Mouse (Mus musculus): ENCODE data around the gene Bex3. TPM values are rescaled to one million over a fixed set of nuclear protein-coding genes. Genes with fewer than 3 reads are reported as not detected.
"Not testable (repeated sequence)": the region's sequence is repeated elsewhere in the genome, so short reads cannot be mapped to it uniquely, and the experiment has no call there.

The Bex3 gene
- polyA plus RNA-seq (2015; fragmentation: Nextera tagmentation; extraction: Ambion mirVana), result 430 and 466 TPM in 2 replicates

DNA sequence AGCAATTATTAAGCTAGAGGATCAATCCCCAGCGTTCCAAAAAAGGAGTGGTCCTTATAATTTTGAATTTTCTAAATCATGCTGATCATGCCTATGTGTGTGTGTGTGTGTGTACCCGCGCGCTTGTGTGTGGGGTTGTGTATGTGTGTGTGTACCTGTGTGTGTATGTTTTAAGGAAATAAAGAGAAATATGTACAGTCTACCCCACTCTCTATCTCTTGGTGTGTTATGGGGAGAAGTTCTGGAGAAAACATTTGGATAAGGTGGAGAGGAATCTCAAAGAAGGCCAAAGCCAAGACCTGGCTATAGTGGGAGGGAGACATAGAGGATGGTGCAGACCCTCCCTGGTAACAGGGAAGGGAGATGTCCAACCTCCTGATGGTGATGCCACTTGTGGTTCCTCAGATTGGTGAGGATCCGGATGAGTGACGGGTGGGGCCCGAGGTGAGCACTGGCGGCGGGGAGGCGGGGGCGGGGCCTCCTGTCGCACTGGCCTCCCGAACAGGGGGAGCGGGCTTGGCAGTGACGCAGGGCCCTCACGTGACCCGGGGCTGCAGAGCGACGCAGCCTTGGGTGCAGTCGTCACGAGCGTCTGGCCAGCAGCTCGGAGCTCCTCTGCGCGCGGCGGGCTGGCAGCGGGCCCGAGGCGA is at the start of gene Bex3:
Gene Bex3 (plus strand): TSS at position 511 of the 650 bp plus-strand sequence.
- 66% methylated on average over 5 of the region's 30 CpGs for WGBS
- H3K27me3 ChIP-seq (ENCODE audit: insufficient read depth, low read length); DNase-seq (ENCODE audit: low spot score); H3K36me3 ChIP-seq (ENCODE audit: insufficient read depth, low read length); H3K9me3 ChIP-seq (replicated peaks; ENCODE audit: low read length); H3K4me1 ChIP-seq (replicated peaks; ENCODE audit: insufficient read depth, low read length): not testable (repeated sequence)
- Histone ChIP-seq H3K4me3 (replicated peaks; ENCODE audit: low read depth, low read length) (peak within 1 kb of the TSS; percentile 39), H3K27ac (peak within 1 kb of the TSS; percentile 60; the same call in 1 of the 2 replicates), H3K9ac (ENCODE audit: low read depth, low read length) (0 out of 2 replicates have a peak within 1 kb of the TSS, but pooled peaks have one; percentile 31), H3K4me2 (ENCODE audit: low read length) (peak within 1 kb of the TSS; percentile 44)
- peak; percentile 96 for ATAC-seq (replicated peaks; ENCODE audit: low FRiP score, low read depth)

DNA sequence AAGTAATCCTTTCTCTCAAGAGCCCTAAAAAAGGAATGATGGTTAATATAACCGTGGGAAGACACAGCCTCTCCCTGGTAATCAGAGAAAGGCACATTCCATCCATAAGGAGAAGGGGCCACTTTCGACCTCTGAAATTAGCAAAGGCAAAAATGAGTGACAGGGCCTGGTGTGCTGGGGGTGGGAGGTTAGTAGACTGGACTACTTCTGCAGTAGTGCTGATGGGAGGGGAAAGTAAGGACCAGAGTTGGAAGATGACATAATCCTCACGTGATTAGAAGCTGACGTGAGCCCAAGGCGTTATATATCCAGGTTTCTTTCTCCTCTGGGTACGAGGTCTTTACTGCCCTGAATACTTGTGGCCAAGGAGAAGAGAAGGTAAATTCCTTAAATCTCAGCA is 46.3 kb upstream of the Bex3 start:
- ATAC-seq (replicated peaks; ENCODE audit: low FRiP score, low read depth) (no peak), DNase-seq (ENCODE audit: low spot score) (no peak)
- Histone ChIP-seq H3K36me3 (ENCODE audit: insufficient read depth, low read length) (no peaks in the 10 kb centered on the region), H3K4me2 (ENCODE audit: low read length) (no peak overlapping the region), H3K27me3 (ENCODE audit: insufficient read depth, low read length) (no peaks in the 10 kb centered on the region), H3K27ac (no peak overlapping the region), H3K9me3 (replicated peaks; ENCODE audit: low read length) (no peaks in the 10 kb centered on the region), H3K4me1 (replicated peaks; ENCODE audit: insufficient read depth, low read length) (no peaks in the 10 kb centered on the region), H3K4me3 (replicated peaks; ENCODE audit: low read depth, low read length) (no peak overlapping the region), H3K9ac (ENCODE audit: low read depth, low read length) (no peak overlapping the region)
- no peak for TF ChIP-seq CTCF (IDR thresholded peaks at IDR 0.05; ENCODE audit: low read depth)
- 82% methylated on average over 6 of the region's 6 CpGs for WGBS

- DNase-seq (ENCODE audit: low spot score), result peak; percentile 48
- Histone ChIP-seq H3K9ac (ENCODE audit: low read depth, low read length) (no peak overlapping the region), H3K4me3 (replicated peaks; ENCODE audit: low read depth, low read length) (no peak overlapping the region), H3K27ac (no peak overlapping the region), H3K9me3 (replicated peaks; ENCODE audit: low read length) (no peaks in the 10 kb centered on the region), H3K36me3 (ENCODE audit: insufficient read depth, low read length) (no peaks in the 10 kb centered on the region), H3K4me2 (ENCODE audit: low read length) (no peak overlapping the region), H3K4me1 (replicated peaks; ENCODE audit: insufficient read depth, low read length) (no peaks in the 10 kb centered on the region), H3K27me3 (ENCODE audit: insufficient read depth, low read length) (no peaks in the 10 kb centered on the region)
- ATAC-seq (replicated peaks; ENCODE audit: low FRiP score, low read depth), result no peak
- no peak for TF ChIP-seq CTCF (IDR thresholded peaks at IDR 0.05; ENCODE audit: low read depth)
- 60% methylated on average over 5 of the region's 5 CpGs for WGBS
These were observed 42.3 kb upstream of the Bex3 start for GRCm38 (mm10) chrX:136227768-136228167.

- H3K4me3 ChIP-seq (replicated peaks; ENCODE audit: low read depth, low read length), result no peak overlapping the region
- H3K27me3 ChIP-seq (ENCODE audit: insufficient read depth, low read length), result no peaks in the 10 kb centered on the region
- TF ChIP-seq CTCF (IDR thresholded peaks at IDR 0.05; ENCODE audit: low read depth), result peak; percentile 64
- WGBS, result 54% methylated on average over 3 of the region's 3 CpGs
- no peak overlapping the region for H3K4me2 ChIP-seq (ENCODE audit: low read length)
- no peak overlapping the region for H3K27ac ChIP-seq
- no peak overlapping the region for H3K9ac ChIP-seq (ENCODE audit: low read depth, low read length)
- H3K4me1 ChIP-seq (replicated peaks; ENCODE audit: insufficient read depth, low read length), result no peaks in the 10 kb centered on the region
- H3K36me3 ChIP-seq (ENCODE audit: insufficient read depth, low read length), result no peaks in the 10 kb centered on the region
- ATAC-seq (replicated peaks; ENCODE audit: low FRiP score, low read depth), result no peak
- no peaks in the 10 kb centered on the region for H3K9me3 ChIP-seq (replicated peaks; ENCODE audit: low read length)
- DNase-seq (ENCODE audit: low spot score), result peak; percentile 19
These were observed 31.9 kb upstream of the Bex3 start for GRCm38 (mm10) chrX:136238118-136238517.

DNA sequence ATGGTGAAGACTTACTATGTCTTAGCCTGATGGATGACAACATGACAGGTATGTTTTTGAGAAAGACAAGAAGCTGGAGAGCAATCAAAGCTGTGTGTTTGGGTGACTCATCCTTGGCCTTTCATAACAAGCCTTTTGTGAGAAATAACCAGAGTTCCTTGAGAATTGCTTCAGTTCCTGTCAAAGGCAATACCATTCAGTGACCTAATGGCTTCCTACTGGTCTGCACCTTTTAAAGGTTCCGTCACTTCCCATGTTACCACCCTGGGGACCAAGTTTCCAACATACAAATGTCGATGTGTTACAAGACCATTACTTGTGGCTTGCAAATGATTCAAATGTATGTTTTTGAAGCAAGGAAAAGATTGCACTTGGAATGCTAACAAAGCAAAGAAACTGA is 26.9 kb upstream of the Bex3 start:
- ATAC-seq (replicated peaks; ENCODE audit: low FRiP score, low read depth), result no peak
- TF ChIP-seq CTCF (IDR thresholded peaks at IDR 0.05; ENCODE audit: low read depth), result no peak
- no peaks in the 10 kb centered on the region for H3K9me3 ChIP-seq (replicated peaks; ENCODE audit: low read length)

GRCm38 (mm10) chrX:136244574-136245229 is 25.4 kb upstream of the Bex3 start, which contains the start of gene Tceal9:
Gene Tceal9 (plus strand): TSS chrX:136245079.
- TF ChIP-seq CTCF (IDR thresholded peaks at IDR 0.05; ENCODE audit: low read depth), result no peak
- peak; percentile 91 for ATAC-seq (replicated peaks; ENCODE audit: low FRiP score, low read depth)
- H3K4me1 ChIP-seq (replicated peaks; ENCODE audit: insufficient read depth, low read length), result no peaks in the 10 kb centered on the region
- peak within 1 kb of the TSS; percentile 55 for H3K4me2 ChIP-seq (ENCODE audit: low read length)
- H3K4me3 ChIP-seq (replicated peaks; ENCODE audit: low read depth, low read length), result peak within 1 kb of the TSS; percentile 57
- no peaks in the 10 kb centered on the region for H3K9me3 ChIP-seq (replicated peaks; ENCODE audit: low read length)
- WGBS, result 27% methylated on average over 20 of the region's 20 CpGs
- H3K27me3 ChIP-seq (ENCODE audit: insufficient read depth, low read length), result no peaks in the 10 kb centered on the region
- peak within 1 kb of the TSS; percentile 77 for H3K27ac ChIP-seq
- no peaks in the 10 kb centered on the region for H3K36me3 ChIP-seq (ENCODE audit: insufficient read depth, low read length)
- peak; percentile 87 for DNase-seq (ENCODE audit: low spot score)
- peak within 1 kb of the TSS; percentile 61 for H3K9ac ChIP-seq (ENCODE audit: low read depth, low read length)

More for the DNA sequence above, 26.9 kb upstream of the Bex3 start:
- H3K27ac ChIP-seq, result no peak overlapping the region
- no peaks in the 10 kb centered on the region for H3K4me1 ChIP-seq (replicated peaks; ENCODE audit: insufficient read depth, low read length)
- DNase-seq (ENCODE audit: low spot score), result no peak
- no peaks in the 10 kb centered on the region for H3K36me3 ChIP-seq (ENCODE audit: insufficient read depth, low read length)
- WGBS, result 77% methylated on average over 2 of the region's 2 CpGs
- no peak overlapping the region for H3K4me2 ChIP-seq (ENCODE audit: low read length)
- H3K9ac ChIP-seq (ENCODE audit: low read depth, low read length), result no peak overlapping the region
- H3K27me3 ChIP-seq (ENCODE audit: insufficient read depth, low read length), result no peaks in the 10 kb centered on the region
- H3K4me3 ChIP-seq (replicated peaks; ENCODE audit: low read depth, low read length), result no peak overlapping the region

All from kidney, postnatal 0 days (tissue).